Mouse (Mus musculus) small intestine, adult 2 months (tissue): ENCODE measurements around the gene Stk36. TPM values are rescaled to one million over a fixed set of nuclear protein-coding genes. Genes with fewer than 3 reads are reported as not detected.
A peak's percentile ranks its signal among the peaks of the same experiment; 100 is the strongest.

Source experiments
- H3K27ac ChIP-seq: fragments of 200-500 bp; 2 replicates; pipeline ENCODE4 v1.5.1; 2012; ENCODE audit warnings: low read depth, low read length, control low read depth, inconsistent platforms; ENCODE audit not compliant: insufficient read depth
- H3K27me3 ChIP-seq: fragments of 200-500 bp; 2 replicates; pipeline ENCODE4 v1.6.1; 2012; ENCODE audit warnings: mild to moderate bottlenecking, moderate library complexity, low read length, inconsistent platforms; ENCODE audit not compliant: control insufficient read depth, insufficient read depth
- H3K36me3 ChIP-seq: fragments of 200-500 bp; 2 replicates; pipeline ENCODE4 v1.6.1; 2012; ENCODE audit warnings: mild to moderate bottlenecking, low read length, control low read depth, inconsistent platforms; ENCODE audit not compliant: control insufficient read depth, insufficient read depth
- H3K4me1 ChIP-seq: fragments of 200-500 bp; 2 replicates; pipeline ENCODE4 v1.6.1; 2012; ENCODE audit warnings: low read length, inconsistent platforms, mixed read lengths; ENCODE audit not compliant: control insufficient read depth, insufficient read depth, insufficient read length
- H3K4me3 ChIP-seq: fragments of 200-500 bp; 2 replicates; pipeline ENCODE4 v1.5.1; 2012; ENCODE audit warnings: low read depth, mild to moderate bottlenecking, control low read depth, inconsistent platforms, low read length, moderate library complexity
- CTCF ChIP-seq: fragments of 200-500 bp; IDR thresholded peaks from 2 replicates; pipeline ENCODE4 v1.5.1; 2012; ENCODE audit warnings: low read depth, mild to moderate bottlenecking, control low read depth, inconsistent platforms, low read length, moderate library complexity, mixed read lengths; ENCODE audit not compliant: insufficient replicate concordance, insufficient read length; ENCODE audit errors: extremely low read depth
- POLR2A ChIP-seq: fragments of 200-500 bp; IDR thresholded peaks from 2 replicates; pipeline ENCODE4 v1.6.1; 2012; ENCODE audit warnings: low read depth, mild to moderate bottlenecking, control low read depth, inconsistent platforms, low read length, moderate library complexity
- WGBS: fragments of 180-500 bp; shearing (Covaris S2); methylation state at CpG from one replicate; pipeline ENCODE4 v1.1.7; 2018; 5-methylcytosine and 5-hydroxymethylcytosine counted together
- polyA plus RNA-seq: library from polyadenylated mRNA; depleted of rRNA; stranded (reverse); fragments of >200 nt; gene quantifications from 2 replicates; pipeline ENCODE4 v1.2.3, GENCODE M21; 2012; rRNA removed

Gene Stk36
- polyA plus RNA-seq: 1.1 and 1.4 TPM in 2 replicates

- TF ChIP-seq CTCF (no peak), POLR2A (peak; percentile 87)
- H3K27me3 ChIP-seq: no peaks in the 10 kb centered on the region
Observed at GRCm38 (mm10) chr1:74601267-74601962, at the start of gene Stk36, which contains the start of gene Rnf25. TSS of gene Stk36 (plus strand) at chr1:74601445. TSS of gene Rnf25 (minus strand) at chr1:74601397.

GRCm38 (mm10) chr1:74559061-74559460 is 42.2 kb upstream of the Stk36 start:
- 78% methylated on average over 5 of the region's 5 CpGs for WGBS
- no peak overlapping the region for H3K27ac ChIP-seq

More at GRCm38 (mm10) chr1:74601267-74601962, at the start of gene Stk36, which contains the start of gene Rnf25:
- WGBS: 12% methylated on average over 25 of the region's 25 CpGs
- Histone ChIP-seq H3K27ac (no peak within 1 kb of the TSS), H3K4me1 (peaks cover 3% of the 10 kb centered on the region), H3K4me3 (peak within 1 kb of the TSS; percentile 91), H3K36me3 (peaks cover 9% of the 10 kb centered on the region)

GRCm38 (mm10) chr1:74565834-74566233 is 35.4 kb upstream of the Stk36 start:
- Histone ChIP-seq H3K4me1 (no peaks in the 10 kb centered on the region), H3K27ac (no peak overlapping the region), H3K36me3 (peaks cover 38% of the 10 kb centered on the region), H3K4me3 (no peak overlapping the region), H3K27me3 (no peaks in the 10 kb centered on the region)
- WGBS: 87% methylated on average over 6 of the region's 6 CpGs
- no peak for TF ChIP-seq CTCF
- no peak for TF ChIP-seq POLR2A

More at GRCm38 (mm10) chr1:74559061-74559460, 42.2 kb upstream of the Stk36 start:
- H3K4me1 ChIP-seq: no peaks in the 10 kb centered on the region
- no peaks in the 10 kb centered on the region for H3K36me3 ChIP-seq
- H3K27me3 ChIP-seq: no peaks in the 10 kb centered on the region
- TF ChIP-seq CTCF: no peak
- no peak for TF ChIP-seq POLR2A
- no peak overlapping the region for H3K4me3 ChIP-seq

- TF ChIP-seq CTCF (no peak), POLR2A (no peak)
- no peaks in the 10 kb centered on the region for H3K4me1 ChIP-seq
- H3K36me3 ChIP-seq: peaks cover 71% of the 10 kb centered on the region
- no peak overlapping the region for H3K4me3 ChIP-seq
- 92% methylated on average over 29 of the region's 29 CpGs for WGBS
- no peak overlapping the region for H3K27ac ChIP-seq
- H3K27me3 ChIP-seq: no peaks in the 10 kb centered on the region
Observed at GRCm38 (mm10) chr1:74569739-74570719, 31.2 kb upstream of the Stk36 start.

GRCm38 (mm10) chr1:74582621-74583020 is 18.6 kb upstream of the Stk36 start:
- H3K27ac ChIP-seq: no peak overlapping the region
- H3K4me1 ChIP-seq: peaks cover 2% of the 10 kb centered on the region; the same call in 1 of the 2 replicates
- WGBS: 88% methylated on average over 3 of the region's 3 CpGs
- H3K4me3 ChIP-seq: no peak overlapping the region
- H3K36me3 ChIP-seq: peaks cover 30% of the 10 kb centered on the region
- TF ChIP-seq POLR2A (no peak), CTCF (no peak)
- no peaks in the 10 kb centered on the region for H3K27me3 ChIP-seq

- no peaks in the 10 kb centered on the region for H3K27me3 ChIP-seq
- no peak overlapping the region for H3K27ac ChIP-seq
- TF ChIP-seq CTCF: no peak
- H3K36me3 ChIP-seq: peaks cover 14% of the 10 kb centered on the region
- WGBS: 92% methylated on average over 3 of the region's 3 CpGs
- H3K4me1 ChIP-seq: peaks cover 2% of the 10 kb centered on the region; the same call in 1 of the 2 replicates
- no peak overlapping the region for H3K4me3 ChIP-seq
Observed at GRCm38 (mm10) chr1:74584616-74585398, 16.4 kb upstream of the Stk36 start.
